Mouse (Mus musculus) E14TG2a.4 (cell line): ENCODE measurements around the gene Dnajc15.

Experiments used
- CTCF ChIP-seq: conservative IDR thresholded peaks from 2 replicates; pipeline ENCODE4 v1.5.1; 2014; ENCODE audit warnings: low read length
- NANOG ChIP-seq: IDR thresholded peaks from 2 replicates; pipeline ENCODE4 v1.6.1; 2014; ENCODE audit warnings: borderline replicate concordance, low read length, mixed read lengths
- POU5F1 ChIP-seq: IDR thresholded peaks from 2 replicates; pipeline ENCODE4 v1.6.1; 2014; ENCODE audit warnings: low read length, borderline replicate concordance

DNA sequence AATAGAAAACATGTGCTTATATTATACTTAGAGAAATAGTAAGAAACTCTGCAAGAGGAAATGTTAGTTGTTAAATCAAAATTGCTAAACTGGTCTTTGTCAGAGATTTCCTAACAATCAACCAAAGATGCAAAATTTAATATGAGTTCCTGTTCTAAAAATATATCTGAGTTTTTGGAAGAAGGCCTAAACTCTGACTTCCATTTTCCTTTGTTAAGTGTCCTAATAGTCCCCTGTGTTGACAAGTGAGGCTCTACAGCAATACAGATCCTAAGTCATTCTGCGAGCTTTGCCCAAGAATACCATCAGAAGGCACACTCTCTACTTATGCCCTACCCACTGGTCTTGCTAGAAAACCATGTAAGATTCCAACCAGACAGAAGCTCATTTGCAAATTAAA lies 21.0 kb downstream of the Dnajc15 start:
- TF ChIP-seq CTCF = no peak
- no peak for TF ChIP-seq NANOG
- TF ChIP-seq POU5F1 = no peak
